Mouse (Mus musculus) lung, adult 18-20 months (tissue): ENCODE measurements around the gene AC129217.1.

Source experiments
- DNase-seq, 2 experiments: peaks; one replicate each; pipeline ENCODE4 v3.0.0; 2022; ENCODE audit warnings: mixed read lengths in 2 of 2

AC129217.1 gene

DNA sequence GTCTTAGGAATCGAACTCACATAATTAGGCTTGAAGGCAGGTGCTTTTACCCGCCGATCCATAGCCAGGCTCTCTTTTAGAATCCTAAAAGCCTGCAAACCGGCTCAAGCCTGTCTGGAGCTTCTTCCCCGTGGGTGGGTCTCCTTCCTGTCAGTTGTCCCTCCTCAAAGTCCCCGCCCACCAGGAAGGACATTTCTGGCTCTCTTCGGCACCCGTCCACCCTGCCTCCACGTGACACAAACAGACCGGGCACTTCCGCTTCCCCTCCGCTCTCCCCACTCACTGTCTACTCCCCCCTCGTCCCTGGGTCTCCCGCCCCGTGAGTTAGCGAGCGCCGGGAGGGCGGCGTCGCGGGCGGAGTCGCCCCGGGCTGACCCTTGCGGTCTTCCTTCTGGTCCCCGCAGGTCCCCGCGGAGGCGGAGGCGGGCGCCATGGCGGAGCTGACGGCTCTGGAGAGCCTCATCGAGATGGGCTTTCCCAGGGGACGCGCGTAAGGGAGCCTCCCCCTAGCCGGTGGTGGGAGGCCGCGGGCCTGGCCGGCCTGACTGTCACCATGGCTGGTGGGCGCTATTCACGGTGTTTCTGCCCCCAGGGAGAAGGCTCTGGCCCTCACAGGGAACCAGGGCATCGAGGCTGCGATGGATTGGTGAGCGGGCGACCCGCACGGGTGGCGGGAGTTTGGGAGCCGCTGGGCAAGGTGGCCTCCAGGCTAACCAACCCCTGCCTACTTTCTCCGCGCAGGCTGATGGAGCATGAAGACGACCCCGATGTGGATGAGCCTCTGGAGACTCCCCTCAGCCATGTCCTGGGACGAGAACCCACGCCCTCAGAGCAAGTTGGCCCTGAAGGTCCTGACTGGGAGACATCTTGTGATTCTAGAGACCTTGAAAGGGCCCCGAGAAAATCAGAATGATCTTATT lies 42.0 kb downstream of the AC129217.1 start, which contains the start of gene Ubxn1:
Gene Ubxn1, plus strand, starts transcription at position 230 of the 920 bp plus-strand sequence.
- DNase-seq = peak; percentile 99

- no peak for DNase-seq
These were observed 42.8 kb downstream of the AC129217.1 start for GRCm38 (mm10) chr19:8872266-8872840.

GRCm38 (mm10) chr19:8875031-8875430 lies 45.5 kb downstream of the AC129217.1 start:
- DNase-seq = no peak

GRCm38 (mm10) chr19:8880311-8881033 lies 50.9 kb downstream of the AC129217.1 start, which contains the start of gene Uqcc3:
Gene Uqcc3 (minus strand): TSS chr19:8880923.
- DNase-seq = peak; percentile 93

GRCm38 (mm10) chr19:8881034-8881392 lies 51.4 kb downstream of the AC129217.1 start:
- no peak for DNase-seq

- no peak for DNase-seq
These were observed 54.0 kb downstream of the AC129217.1 start, which contains the start of the genes Lbhd1 and Gm49403 for GRCm38 (mm10) chr19:8883616-8884015. Gene Lbhd1 (plus strand): TSS chr19:8883732. Gene Gm49403 (plus strand): TSS chr19:8883930.

GRCm38 (mm10) chr19:8886916-8887584 lies 57.5 kb downstream of the AC129217.1 start:
- no peak for DNase-seq

DNA sequence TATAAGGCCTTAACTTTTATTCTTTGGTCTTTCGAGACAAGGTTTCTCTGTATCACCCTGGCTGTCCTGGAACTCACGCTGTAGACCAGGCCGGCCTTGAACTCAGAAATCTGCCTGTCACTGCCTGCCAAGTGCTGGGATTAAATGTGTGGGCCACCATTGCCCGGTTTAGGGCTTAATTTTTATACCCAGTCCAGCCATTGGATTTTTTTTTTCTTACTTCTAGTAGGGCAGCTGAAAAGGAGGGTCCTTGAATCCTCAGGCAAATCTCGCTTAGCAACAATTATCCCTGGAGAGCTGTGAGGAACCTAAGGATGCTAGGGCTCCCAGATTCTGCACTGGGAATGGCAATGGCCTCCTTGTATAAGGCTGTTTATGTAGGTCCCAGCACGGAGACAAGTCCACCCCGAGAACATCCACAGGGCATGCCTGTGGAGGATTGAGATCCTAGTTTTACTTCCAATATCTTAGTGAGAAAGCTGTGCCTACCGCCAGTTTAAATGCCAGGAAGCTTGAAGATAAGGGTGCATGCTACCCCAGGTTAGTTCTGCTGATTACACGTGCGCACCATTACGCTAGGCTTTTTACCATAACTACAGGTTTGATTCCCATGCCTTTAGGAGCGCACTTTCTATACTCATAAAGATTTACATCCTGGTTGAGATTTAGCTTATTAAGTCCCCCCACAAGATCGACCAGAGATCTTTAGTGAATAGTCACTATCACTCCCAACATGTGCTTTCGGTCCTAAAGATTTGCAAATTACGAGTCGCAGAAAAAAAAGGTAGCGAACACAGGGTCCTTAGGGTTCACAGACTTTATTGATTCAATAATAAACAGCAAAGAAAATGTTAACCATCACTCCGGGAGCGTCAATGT lies 58.3 kb downstream of the AC129217.1 start:
- DNase-seq = no peak

- peak; percentile 95 to 96 for DNase-seq
These were observed 59.2 kb downstream of the AC129217.1 start, which contains the start of the genes 1810009A15Rik and Gm49416 for GRCm38 (mm10) chr19:8888511-8889385. Gene 1810009A15Rik (plus strand): TSS chr19:8888853. Gene Gm49416 (plus strand): TSS chr19:8888926.
